Mouse (Mus musculus) midbrain, embryonic 16.5 days (tissue): ENCODE results near the gene Pip4k2a. TPM values are rescaled to one million over a fixed set of nuclear protein-coding genes. Genes with fewer than 3 reads are reported as not detected.

Experiments used
- ATAC-seq: fragments of 200-750 bp; cut with Nextera tagmentation; 2 replicates; pipeline ENCODE4 v1.8.0; 2017; ENCODE audit warnings: moderate TSS enrichment
- H3K27ac ChIP-seq: fragments of 300-500 bp; sonication (generic); 2 replicates; pipeline ENCODE4 v1.5.1; 2014; ENCODE audit warnings: mild to moderate bottlenecking, low read length, mixed read lengths
- H3K27me3 ChIP-seq: fragments of 300-500 bp; sonication (generic); 2 replicates; pipeline ENCODE4 v1.6.1; 2014; ENCODE audit warnings: low read depth, low read length, mixed read lengths; ENCODE audit not compliant: control insufficient read depth, insufficient read depth
- H3K36me3 ChIP-seq: fragments of 300-500 bp; sonication (generic); 2 replicates; pipeline ENCODE4 v1.6.1; 2014; ENCODE audit warnings: mild to moderate bottlenecking, low read length, moderate library complexity, mixed read lengths; ENCODE audit not compliant: control insufficient read depth, insufficient read depth
- H3K4me1 ChIP-seq: fragments of 300-500 bp; sonication (generic); 2 replicates; pipeline ENCODE4 v1.6.1; 2014; ENCODE audit warnings: mild to moderate bottlenecking, low read length, mixed read lengths; ENCODE audit not compliant: control insufficient read depth, insufficient read depth
- H3K4me2 ChIP-seq: fragments of 300-500 bp; sonication (generic); 2 replicates; pipeline ENCODE4 v1.6.1; 2014; ENCODE audit warnings: mild to moderate bottlenecking, low read length, mixed read lengths
- H3K4me3 ChIP-seq: fragments of 300-500 bp; sonication (generic); 2 replicates; pipeline ENCODE4 v1.5.1; 2014; ENCODE audit warnings: low read depth, mild to moderate bottlenecking, low read length, moderate library complexity, mixed read lengths
- H3K9ac ChIP-seq: fragments of 300-500 bp; sonication (generic); 2 replicates; pipeline ENCODE4 v1.6.1; 2014; ENCODE audit warnings: low read depth, low read length, mixed read lengths
- H3K9me3 ChIP-seq: fragments of 300-500 bp; sonication (generic); replicated peaks from 2 replicates; pipeline ENCODE4 v1.6.1; 2014; ENCODE audit warnings: mild to moderate bottlenecking, low read length, mixed read lengths; ENCODE audit not compliant: control insufficient read depth, poor library complexity, severe bottlenecking
- WGBS: fragments of 180-500 bp; shearing (Covaris S2); extraction: QIAGEN DNeasy Blood & Tissue Kit; methylation state at CpG from one replicate; pipeline ENCODE4 v1.1.7; 2014; 5-methylcytosine and 5-hydroxymethylcytosine counted together
- polyA plus RNA-seq: library from polyadenylated mRNA; unstranded; fragments of >200 nt; fragmentation: Nextera tagmentation; extraction: Ambion mirVana; gene quantifications from 2 replicates; pipeline ENCODE4 v1.2.1, GENCODE M21; 2015

Pip4k2a gene
- polyA plus RNA-seq, 1 experiment from 2014 or later, result 10.0 TPM

GRCm38 (mm10) chr2:18971564-18971963 lies 26.4 kb downstream of the Pip4k2a start:
- no peaks in the 10 kb centered on the region for H3K27me3 ChIP-seq
- peaks cover 7% of the 10 kb centered on the region for H3K9me3 ChIP-seq
- no peak overlapping the region for H3K27ac ChIP-seq
- H3K4me3 ChIP-seq, result no peak overlapping the region
- H3K9ac ChIP-seq, result no peak overlapping the region
- no peak for ATAC-seq
- no peaks in the 10 kb centered on the region for H3K4me1 ChIP-seq
- H3K4me2 ChIP-seq, result no peak overlapping the region
- 0 out of 2 replicates have a peak, but pooled peaks cover 6% of the 10 kb centered on the region for H3K36me3 ChIP-seq
- WGBS, result 91% methylated on average over 3 of the region's 3 CpGs

GRCm38 (mm10) chr2:18970461-18970860 lies 27.5 kb downstream of the Pip4k2a start:
- Histone ChIP-seq H3K9me3 (peaks cover 7% of the 10 kb centered on the region), H3K36me3 (0 out of 2 replicates have a peak, but pooled peaks cover 6% of the 10 kb centered on the region), H3K4me3 (no peak overlapping the region), H3K27me3 (no peaks in the 10 kb centered on the region), H3K4me1 (no peaks in the 10 kb centered on the region), H3K4me2 (no peak overlapping the region), H3K27ac (no peak overlapping the region), H3K9ac (no peak overlapping the region)
- WGBS, result 70% methylated on average over 2 of the region's 2 CpGs
- ATAC-seq, result no peak

GRCm38 (mm10) chr2:18969066-18969681 lies 28.8 kb downstream of the Pip4k2a start:
- ATAC-seq, result no peak
- 83% methylated on average over 5 of the region's 5 CpGs for WGBS
- H3K36me3 ChIP-seq, result 0 out of 2 replicates have a peak, but pooled peaks cover 6% of the 10 kb centered on the region
- no peak overlapping the region for H3K27ac ChIP-seq
- H3K27me3 ChIP-seq, result no peaks in the 10 kb centered on the region
- H3K4me3 ChIP-seq, result no peak overlapping the region
- no peaks in the 10 kb centered on the region for H3K4me1 ChIP-seq
- no peak overlapping the region for H3K9ac ChIP-seq
- peaks cover 7% of the 10 kb centered on the region for H3K9me3 ChIP-seq
- no peak overlapping the region for H3K4me2 ChIP-seq

GRCm38 (mm10) chr2:18967451-18968063 lies 30.4 kb downstream of the Pip4k2a start:
- H3K4me1 ChIP-seq, result no peaks in the 10 kb centered on the region
- H3K36me3 ChIP-seq, result 0 out of 2 replicates have a peak, but pooled peaks cover under 1% of the 10 kb centered on the region
- no peak overlapping the region for H3K4me3 ChIP-seq
- no peak overlapping the region for H3K9ac ChIP-seq
- no peak for ATAC-seq
- H3K27me3 ChIP-seq, result no peaks in the 10 kb centered on the region
- H3K9me3 ChIP-seq, result no peaks in the 10 kb centered on the region
- H3K27ac ChIP-seq, result no peak overlapping the region
- 96% methylated on average over 5 of the region's 5 CpGs for WGBS
- no peak overlapping the region for H3K4me2 ChIP-seq

GRCm38 (mm10) chr2:18966566-18966965 lies 31.4 kb downstream of the Pip4k2a start:
- Histone ChIP-seq H3K4me3 (no peak overlapping the region), H3K27me3 (no peaks in the 10 kb centered on the region)

GRCm38 (mm10) chr2:18965950-18966349 lies 32.0 kb downstream of the Pip4k2a start:
- no peak for ATAC-seq
- WGBS, result 96% methylated on average over 2 of the region's 2 CpGs

More at GRCm38 (mm10) chr2:18966566-18966965, 31.4 kb downstream of the Pip4k2a start:
- WGBS, result 96% methylated on average over 5 of the region's 5 CpGs
- H3K9me3 ChIP-seq, result no peaks in the 10 kb centered on the region
- no peak overlapping the region for H3K9ac ChIP-seq
- no peak overlapping the region for H3K4me2 ChIP-seq
- no peaks in the 10 kb centered on the region for H3K36me3 ChIP-seq
- no peaks in the 10 kb centered on the region for H3K4me1 ChIP-seq
- ATAC-seq, result no peak
- no peak overlapping the region for H3K27ac ChIP-seq

GRCm38 (mm10) chr2:18965108-18965507 lies 32.8 kb downstream of the Pip4k2a start:
- no peaks in the 10 kb centered on the region for H3K27me3 ChIP-seq
- ATAC-seq, result no peak
- no peak overlapping the region for H3K9ac ChIP-seq
- no peak overlapping the region for H3K4me3 ChIP-seq
- H3K36me3 ChIP-seq, result no peaks in the 10 kb centered on the region
- WGBS, result 77% methylated on average over 3 of the region's 3 CpGs
- H3K27ac ChIP-seq, result no peak overlapping the region
- no peaks in the 10 kb centered on the region for H3K9me3 ChIP-seq
- H3K4me1 ChIP-seq, result no peaks in the 10 kb centered on the region
- no peak overlapping the region for H3K4me2 ChIP-seq

More at GRCm38 (mm10) chr2:18965950-18966349, 32.0 kb downstream of the Pip4k2a start:
- Histone ChIP-seq H3K4me1 (no peaks in the 10 kb centered on the region), H3K9me3 (no peaks in the 10 kb centered on the region), H3K9ac (no peak overlapping the region), H3K27me3 (no peaks in the 10 kb centered on the region), H3K27ac (no peak overlapping the region), H3K4me3 (no peak overlapping the region), H3K36me3 (no peaks in the 10 kb centered on the region), H3K4me2 (no peak overlapping the region)

GRCm38 (mm10) chr2:18963286-18964040 lies 34.5 kb downstream of the Pip4k2a start:
- H3K9ac ChIP-seq, result no peak overlapping the region
- no peak overlapping the region for H3K4me2 ChIP-seq
- WGBS, result 75% methylated on average over 13 of the region's 13 CpGs
- H3K4me3 ChIP-seq, result no peak overlapping the region
- H3K27me3 ChIP-seq, result no peaks in the 10 kb centered on the region
- H3K4me1 ChIP-seq, result no peaks in the 10 kb centered on the region
- H3K36me3 ChIP-seq, result no peaks in the 10 kb centered on the region
- H3K9me3 ChIP-seq, result no peaks in the 10 kb centered on the region
- H3K27ac ChIP-seq, result no peak overlapping the region
- no peak for ATAC-seq

- no peaks in the 10 kb centered on the region for H3K9me3 ChIP-seq
- ATAC-seq, result no peak
- WGBS, result 88% methylated on average over 3 of the region's 3 CpGs
- H3K4me3 ChIP-seq, result no peak overlapping the region
- H3K36me3 ChIP-seq, result no peaks in the 10 kb centered on the region
- H3K9ac ChIP-seq, result no peak overlapping the region
- H3K4me1 ChIP-seq, result no peaks in the 10 kb centered on the region
- H3K27me3 ChIP-seq, result no peaks in the 10 kb centered on the region
- H3K4me2 ChIP-seq, result no peak overlapping the region
- no peak overlapping the region for H3K27ac ChIP-seq
Observed at GRCm38 (mm10) chr2:18962502-18962901, 35.4 kb downstream of the Pip4k2a start.
